Mouse (Mus musculus) bone marrow, adult 2 months (tissue): Measurements from ENCODE around the gene Crlf1.

ENCODE experiments used
- CTCF ChIP-seq: fragments of 200-500 bp; IDR thresholded peaks from 2 replicates; pipeline ENCODE4 v1.5.1; 2011; ENCODE audit warnings: low read length, control low read depth; ENCODE audit not compliant: control insufficient read depth, insufficient read depth
- POLR2A ChIP-seq: fragments of 200-500 bp; IDR thresholded peaks from 2 replicates; pipeline ENCODE4 v1.6.1; 2011; ENCODE audit warnings: low read depth, mild to moderate bottlenecking, control low read depth, low read length, borderline replicate concordance; ENCODE audit not compliant: control insufficient read depth

DNA sequence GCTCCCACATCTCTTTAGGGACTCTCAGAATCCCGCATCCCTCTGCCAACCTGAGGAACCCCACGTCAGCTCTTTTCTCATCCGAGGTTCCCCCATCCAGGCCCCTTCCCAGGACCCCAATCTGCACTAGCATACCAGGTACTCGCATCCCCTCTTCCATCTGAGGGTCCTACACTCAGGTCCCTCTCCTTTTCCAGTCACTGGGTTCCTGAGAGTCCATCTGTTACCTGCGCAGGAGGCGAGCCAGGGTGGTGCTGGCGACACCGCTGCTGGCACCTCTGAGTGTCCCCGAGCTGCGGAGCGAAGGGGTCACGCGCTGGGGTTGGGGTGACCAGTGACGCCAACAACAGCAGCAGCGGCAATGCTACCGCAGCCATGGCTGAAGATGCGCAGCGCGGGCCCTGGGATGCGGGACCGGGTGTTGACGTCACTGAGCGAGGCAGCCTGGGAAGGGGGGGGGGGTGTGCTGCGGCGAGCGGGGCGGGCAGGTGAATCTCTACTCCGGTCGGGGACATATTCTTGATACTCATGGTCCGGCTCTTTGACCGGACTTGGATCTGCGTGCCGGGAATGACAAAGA, 5.9 kb upstream of the Crlf1 start, which contains the start of gene Tmem59l:
- TF ChIP-seq CTCF: no peak
- TF ChIP-seq POLR2A: no peak
